Mouse (Mus musculus) bone marrow, adult 2 months (tissue): ENCODE data around the gene Exoc4.

ENCODE experiments used
- CTCF ChIP-seq: fragments of 200-500 bp; IDR thresholded peaks from 2 replicates; pipeline ENCODE4 v1.5.1; 2011; ENCODE audit warnings: low read length, control low read depth; ENCODE audit not compliant: control insufficient read depth, insufficient read depth
- POLR2A ChIP-seq: fragments of 200-500 bp; IDR thresholded peaks from 2 replicates; pipeline ENCODE4 v1.6.1; 2011; ENCODE audit warnings: low read depth, mild to moderate bottlenecking, control low read depth, low read length, borderline replicate concordance; ENCODE audit not compliant: control insufficient read depth

GRCm38 (mm10) chr6:33874291-33875014, 625.6 kb downstream of the Exoc4 start:
- no peak for TF ChIP-seq POLR2A
- TF ChIP-seq CTCF: no peak
